Mouse (Mus musculus): ENCODE measurements around the gene Gfi1b. TPM values are rescaled to one million over a fixed set of nuclear protein-coding genes. Genes with fewer than 3 reads are reported as not detected.

Gfi1b gene
- polyA plus RNA-seq, 1 experiment from 2014 or later = 0.13 TPM

- no peaks in the 10 kb centered on the region for H3K9me3 ChIP-seq (ENCODE audit: control insufficient read depth, low read length)
- DNase-seq (ENCODE audit: low spot score) (no peak), ATAC-seq (ENCODE audit: low read depth) (no peak)
- H3K36me3 ChIP-seq (ENCODE audit: control insufficient read depth, insufficient read depth, low read length) = no peaks in the 10 kb centered on the region
- H3K4me2 ChIP-seq (ENCODE audit: low read depth, low read length) = no peak overlapping the region
- H3K9ac ChIP-seq (ENCODE audit: low read depth, low read length) = no peak overlapping the region
- H3K4me3 ChIP-seq (ENCODE audit: low read depth, low read length) = no peak overlapping the region
- H3K27ac ChIP-seq (replicated peaks; ENCODE audit: low read depth, low read length) = no peak overlapping the region
- no peaks in the 10 kb centered on the region for H3K4me1 ChIP-seq (ENCODE audit: control insufficient read depth, insufficient read depth, low read length)
- H3K27me3 ChIP-seq (replicated peaks; ENCODE audit: control insufficient read depth, insufficient read depth, low read length) = no peaks in the 10 kb centered on the region
- WGBS = 72% methylated on average over 1 of the region's 1 CpGs
These were observed 10.8 kb upstream of the Gfi1b start for GRCm38 (mm10) chr2:28632626-28633025.

GRCm38 (mm10) chr2:28629911-28630381, 8.2 kb upstream of the Gfi1b start:
- 31% methylated on average over 4 of the region's 4 CpGs for WGBS

GRCm38 (mm10) chr2:28628053-28628452, 6.3 kb upstream of the Gfi1b start:
- Histone ChIP-seq H3K27ac (replicated peaks; ENCODE audit: low read depth, low read length) (no peak overlapping the region), H3K4me1 (ENCODE audit: control insufficient read depth, insufficient read depth, low read length) (no peaks in the 10 kb centered on the region), H3K4me3 (ENCODE audit: low read depth, low read length) (no peak overlapping the region), H3K36me3 (ENCODE audit: control insufficient read depth, insufficient read depth, low read length) (no peaks in the 10 kb centered on the region), H3K9ac (ENCODE audit: low read depth, low read length) (no peak overlapping the region), H3K27me3 (replicated peaks; ENCODE audit: control insufficient read depth, insufficient read depth, low read length) (no peaks in the 10 kb centered on the region), H3K4me2 (ENCODE audit: low read depth, low read length) (no peak overlapping the region), H3K9me3 (ENCODE audit: control insufficient read depth, low read length) (no peaks in the 10 kb centered on the region)
- DNase-seq (ENCODE audit: low spot score) (no peak), ATAC-seq (ENCODE audit: low read depth) (no peak)
- WGBS = 65% methylated on average over 2 of the region's 2 CpGs

More at GRCm38 (mm10) chr2:28629911-28630381, 8.2 kb upstream of the Gfi1b start:
- Histone ChIP-seq H3K9me3 (ENCODE audit: control insufficient read depth, low read length) (no peaks in the 10 kb centered on the region), H3K4me1 (ENCODE audit: control insufficient read depth, insufficient read depth, low read length) (no peaks in the 10 kb centered on the region), H3K27me3 (replicated peaks; ENCODE audit: control insufficient read depth, insufficient read depth, low read length) (no peaks in the 10 kb centered on the region), H3K4me2 (ENCODE audit: low read depth, low read length) (no peak overlapping the region), H3K9ac (ENCODE audit: low read depth, low read length) (no peak overlapping the region), H3K36me3 (ENCODE audit: control insufficient read depth, insufficient read depth, low read length) (no peaks in the 10 kb centered on the region), H3K27ac (replicated peaks; ENCODE audit: low read depth, low read length) (no peak overlapping the region), H3K4me3 (ENCODE audit: low read depth, low read length) (no peak overlapping the region)
- DNase-seq (ENCODE audit: low spot score) = no peak
- ATAC-seq (ENCODE audit: low read depth) = no peak

GRCm38 (mm10) chr2:28626038-28626437, 4.3 kb upstream of the Gfi1b start:
- Histone ChIP-seq H3K4me1 (ENCODE audit: control insufficient read depth, insufficient read depth, low read length) (no peaks in the 10 kb centered on the region), H3K4me2 (ENCODE audit: low read depth, low read length) (no peak overlapping the region), H3K36me3 (ENCODE audit: control insufficient read depth, insufficient read depth, low read length) (no peaks in the 10 kb centered on the region), H3K27me3 (replicated peaks; ENCODE audit: control insufficient read depth, insufficient read depth, low read length) (peaks cover 10% of the 10 kb centered on the region), H3K9me3 (ENCODE audit: control insufficient read depth, low read length) (no peaks in the 10 kb centered on the region), H3K27ac (replicated peaks; ENCODE audit: low read depth, low read length) (no peak overlapping the region), H3K9ac (ENCODE audit: low read depth, low read length) (no peak overlapping the region), H3K4me3 (ENCODE audit: low read depth, low read length) (no peak overlapping the region)
- ATAC-seq (ENCODE audit: low read depth) = no peak
- WGBS = 75% methylated on average over 3 of the region's 3 CpGs
- no peak for DNase-seq (ENCODE audit: low spot score)

- H3K36me3 ChIP-seq (ENCODE audit: control insufficient read depth, insufficient read depth, low read length) = no peaks in the 10 kb centered on the region
- H3K9ac ChIP-seq (ENCODE audit: low read depth, low read length) = no peak overlapping the region
- peaks cover 16% of the 10 kb centered on the region for H3K27me3 ChIP-seq (replicated peaks; ENCODE audit: control insufficient read depth, insufficient read depth, low read length)
- no peak overlapping the region for H3K4me3 ChIP-seq (ENCODE audit: low read depth, low read length)
- no peaks in the 10 kb centered on the region for H3K4me1 ChIP-seq (ENCODE audit: control insufficient read depth, insufficient read depth, low read length)
- no peak for ATAC-seq (ENCODE audit: low read depth)
- no peaks in the 10 kb centered on the region for H3K9me3 ChIP-seq (ENCODE audit: control insufficient read depth, low read length)
- DNase-seq (ENCODE audit: low spot score) = no peak
- H3K27ac ChIP-seq (replicated peaks; ENCODE audit: low read depth, low read length) = no peak overlapping the region
- WGBS = 90% methylated on average over 3 of the region's 3 CpGs
- no peak overlapping the region for H3K4me2 ChIP-seq (ENCODE audit: low read depth, low read length)
These were observed 3.1 kb upstream of the Gfi1b start for GRCm38 (mm10) chr2:28624870-28625269.

GRCm38 (mm10) chr2:28622521-28623124, 841 bp upstream of the Gfi1b start:
- WGBS = 15% methylated on average over 10 of the region's 10 CpGs
- DNase-seq (ENCODE audit: low spot score) (no peak), ATAC-seq (ENCODE audit: low read depth) (no peak)
- Histone ChIP-seq H3K4me3 (ENCODE audit: low read depth, low read length) (no peak overlapping the region), H3K9ac (ENCODE audit: low read depth, low read length) (no peak overlapping the region), H3K27ac (replicated peaks; ENCODE audit: low read depth, low read length) (no peak overlapping the region), H3K27me3 (replicated peaks; ENCODE audit: control insufficient read depth, insufficient read depth, low read length) (peaks cover 16% of the 10 kb centered on the region), H3K4me1 (ENCODE audit: control insufficient read depth, insufficient read depth, low read length) (no peaks in the 10 kb centered on the region), H3K9me3 (ENCODE audit: control insufficient read depth, low read length) (no peaks in the 10 kb centered on the region), H3K4me2 (ENCODE audit: low read depth, low read length) (no peak overlapping the region), H3K36me3 (ENCODE audit: control insufficient read depth, insufficient read depth, low read length) (no peaks in the 10 kb centered on the region)

- no peak overlapping the region for H3K9ac ChIP-seq (ENCODE audit: low read depth, low read length)
- no peak for DNase-seq (ENCODE audit: low spot score)
- H3K27ac ChIP-seq (replicated peaks; ENCODE audit: low read depth, low read length) = no peak overlapping the region
- 7% methylated on average over 2 of the region's 2 CpGs for WGBS
- H3K4me1 ChIP-seq (ENCODE audit: control insufficient read depth, insufficient read depth, low read length) = no peaks in the 10 kb centered on the region
- no peaks in the 10 kb centered on the region for H3K9me3 ChIP-seq (ENCODE audit: control insufficient read depth, low read length)
- ATAC-seq (ENCODE audit: low read depth) = no peak
- peaks cover 16% of the 10 kb centered on the region for H3K27me3 ChIP-seq (replicated peaks; ENCODE audit: control insufficient read depth, insufficient read depth, low read length)
- H3K4me2 ChIP-seq (ENCODE audit: low read depth, low read length) = no peak overlapping the region
- H3K4me3 ChIP-seq (ENCODE audit: low read depth, low read length) = no peak overlapping the region
- H3K36me3 ChIP-seq (ENCODE audit: control insufficient read depth, insufficient read depth, low read length) = no peaks in the 10 kb centered on the region
These were observed 671 bp downstream of the Gfi1b start for GRCm38 (mm10) chr2:28621111-28621510.

- 60% methylated on average over 10 of the region's 10 CpGs for WGBS
These were observed 1.3 kb downstream of the Gfi1b start for GRCm38 (mm10) chr2:28620522-28620921.

GRCm38 (mm10) chr2:28619369-28619768, 2.4 kb downstream of the Gfi1b start:
- Histone ChIP-seq H3K36me3 (ENCODE audit: control insufficient read depth, insufficient read depth, low read length) (no peaks in the 10 kb centered on the region), H3K9me3 (ENCODE audit: control insufficient read depth, low read length) (no peaks in the 10 kb centered on the region), H3K4me2 (ENCODE audit: low read depth, low read length) (no peak overlapping the region), H3K27ac (replicated peaks; ENCODE audit: low read depth, low read length) (no peak overlapping the region), H3K9ac (ENCODE audit: low read depth, low read length) (no peak overlapping the region), H3K27me3 (replicated peaks; ENCODE audit: control insufficient read depth, insufficient read depth, low read length) (peaks cover 16% of the 10 kb centered on the region), H3K4me3 (ENCODE audit: low read depth, low read length) (no peak overlapping the region), H3K4me1 (ENCODE audit: control insufficient read depth, insufficient read depth, low read length) (no peaks in the 10 kb centered on the region)
- WGBS = 86% methylated on average over 6 of the region's 6 CpGs
- DNase-seq (ENCODE audit: low spot score) = no peak
- no peak for ATAC-seq (ENCODE audit: low read depth)

More at GRCm38 (mm10) chr2:28620522-28620921, 1.3 kb downstream of the Gfi1b start:
- no peak overlapping the region for H3K4me2 ChIP-seq (ENCODE audit: low read depth, low read length)
- DNase-seq (ENCODE audit: low spot score) = no peak
- no peak overlapping the region for H3K27ac ChIP-seq (replicated peaks; ENCODE audit: low read depth, low read length)
- H3K9me3 ChIP-seq (ENCODE audit: control insufficient read depth, low read length) = no peaks in the 10 kb centered on the region
- no peaks in the 10 kb centered on the region for H3K4me1 ChIP-seq (ENCODE audit: control insufficient read depth, insufficient read depth, low read length)
- peaks cover 16% of the 10 kb centered on the region for H3K27me3 ChIP-seq (replicated peaks; ENCODE audit: control insufficient read depth, insufficient read depth, low read length)
- no peak overlapping the region for H3K9ac ChIP-seq (ENCODE audit: low read depth, low read length)
- no peak overlapping the region for H3K4me3 ChIP-seq (ENCODE audit: low read depth, low read length)
- no peaks in the 10 kb centered on the region for H3K36me3 ChIP-seq (ENCODE audit: control insufficient read depth, insufficient read depth, low read length)
- ATAC-seq (ENCODE audit: low read depth) = no peak
